Mouse (Mus musculus): ENCODE measurements at regions not wholly inside any gene's neighbourhood (a gene's known extent, or its start where the extent isn't known, plus 50 kb on each side); places are given as distances from the start of the nearest gene placed in this dataset.

DNA sequence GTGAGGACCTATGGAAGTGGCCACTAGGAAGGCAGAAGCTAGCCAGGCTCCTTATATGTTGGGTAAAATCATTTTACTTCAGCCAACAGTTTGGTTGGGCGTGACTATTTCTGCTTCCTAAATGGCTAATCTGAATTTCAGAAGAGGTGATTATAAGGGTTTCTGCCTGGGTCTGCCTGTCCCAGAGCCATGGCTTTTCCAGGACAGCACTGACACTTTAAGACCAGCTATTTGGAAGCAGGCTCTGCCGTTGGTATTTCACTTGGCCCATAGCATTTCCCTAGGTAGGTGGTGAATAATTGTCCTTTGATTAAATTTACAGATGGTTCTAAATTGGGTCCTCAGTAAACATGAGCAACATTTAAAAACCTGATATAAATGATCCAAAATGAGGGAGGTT lies 240.3 kb downstream of the Plpp3 start:
- Histone ChIP-seq H3K9ac (ENCODE audit: low read depth, low read length) (no peak overlapping the region), H3K27me3 (replicated peaks; ENCODE audit: control insufficient read depth, insufficient read depth, low read length) (no peaks in the 10 kb centered on the region), H3K4me2 (ENCODE audit: low read length) (no peak overlapping the region), H3K9me3 (ENCODE audit: control insufficient read depth, low read length) (no peaks in the 10 kb centered on the region), H3K4me3 (ENCODE audit: low read length) (no peak overlapping the region), H3K4me1 (ENCODE audit: control insufficient read depth, insufficient read depth, low read depth, low read length) (no peaks in the 10 kb centered on the region), H3K36me3 (ENCODE audit: control insufficient read depth, insufficient read depth, low read length) (no peaks in the 10 kb centered on the region), H3K27ac (ENCODE audit: low read depth, low read length) (no peak overlapping the region)
- no peak for ATAC-seq
- 80% methylated on average over 2 of the region's 2 CpGs for WGBS

DNA sequence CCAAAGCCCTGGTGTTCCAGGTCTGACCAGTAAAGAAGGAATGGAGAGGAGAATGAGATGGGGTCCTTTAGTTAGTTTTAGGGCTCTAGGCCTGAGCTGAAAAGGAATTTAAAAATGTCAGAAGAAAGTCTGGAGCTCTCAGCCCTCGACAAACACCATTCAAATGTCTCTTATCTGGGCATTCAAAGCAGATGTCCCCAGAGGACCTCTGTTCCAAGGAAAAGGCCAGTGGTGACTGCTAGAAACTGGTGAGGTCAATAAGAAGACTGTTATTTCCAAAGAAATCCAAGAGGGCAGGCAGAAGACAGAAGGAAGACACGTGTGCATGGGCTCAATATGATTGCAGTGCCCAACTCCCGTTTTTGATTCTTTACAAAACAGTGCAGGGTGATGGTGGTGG lies 244.9 kb downstream of the Plpp3 start:
- Histone ChIP-seq H3K27ac (ENCODE audit: low read depth, low read length) (no peak overlapping the region), H3K9ac (ENCODE audit: low read depth, low read length) (no peak overlapping the region), H3K4me2 (ENCODE audit: low read length) (no peak overlapping the region), H3K36me3 (ENCODE audit: control insufficient read depth, insufficient read depth, low read length) (no peaks in the 10 kb centered on the region), H3K4me3 (ENCODE audit: low read length) (no peak overlapping the region), H3K27me3 (replicated peaks; ENCODE audit: control insufficient read depth, insufficient read depth, low read length) (no peaks in the 10 kb centered on the region), H3K4me1 (ENCODE audit: control insufficient read depth, insufficient read depth, low read depth, low read length) (no peaks in the 10 kb centered on the region), H3K9me3 (ENCODE audit: control insufficient read depth, low read length) (no peaks in the 10 kb centered on the region)
- no peak for ATAC-seq
- 94% methylated on average over 3 of the region's 3 CpGs for WGBS

DNA sequence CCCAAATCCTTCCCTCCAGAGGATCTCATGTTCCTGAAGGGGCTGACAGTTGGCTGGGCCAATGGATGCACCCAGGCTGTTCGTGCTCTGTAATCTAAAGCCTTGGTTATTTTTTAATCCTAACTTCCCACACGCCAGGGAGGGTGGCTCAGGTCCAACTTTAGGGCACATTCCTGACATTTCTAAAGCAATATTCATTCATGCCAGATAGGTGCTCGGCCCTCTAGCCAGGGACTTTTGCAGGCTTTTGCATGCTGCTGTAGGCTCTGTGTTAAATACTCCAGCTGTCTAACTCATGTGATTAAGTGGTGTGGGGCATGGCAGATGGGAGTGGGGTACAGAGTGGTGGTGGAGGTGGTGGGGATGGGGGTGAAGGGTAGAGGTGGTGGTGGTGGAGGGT lies 246.0 kb downstream of the Plpp3 start:
- no peaks in the 10 kb centered on the region for H3K9me3 ChIP-seq (ENCODE audit: control insufficient read depth, low read length)
- H3K4me1 ChIP-seq (ENCODE audit: control insufficient read depth, insufficient read depth, low read depth, low read length) = no peaks in the 10 kb centered on the region
- H3K9ac ChIP-seq (ENCODE audit: low read depth, low read length) = no peak overlapping the region
- H3K27ac ChIP-seq (ENCODE audit: low read depth, low read length) = no peak overlapping the region
- no peaks in the 10 kb centered on the region for H3K36me3 ChIP-seq (ENCODE audit: control insufficient read depth, insufficient read depth, low read length)
- no peak overlapping the region for H3K4me3 ChIP-seq (ENCODE audit: low read length)
- 64% methylated on average over 3 of the region's 3 CpGs for WGBS
- ATAC-seq = no peak
- H3K27me3 ChIP-seq (replicated peaks; ENCODE audit: control insufficient read depth, insufficient read depth, low read length) = no peaks in the 10 kb centered on the region
- H3K4me2 ChIP-seq (ENCODE audit: low read length) = no peak overlapping the region

DNA sequence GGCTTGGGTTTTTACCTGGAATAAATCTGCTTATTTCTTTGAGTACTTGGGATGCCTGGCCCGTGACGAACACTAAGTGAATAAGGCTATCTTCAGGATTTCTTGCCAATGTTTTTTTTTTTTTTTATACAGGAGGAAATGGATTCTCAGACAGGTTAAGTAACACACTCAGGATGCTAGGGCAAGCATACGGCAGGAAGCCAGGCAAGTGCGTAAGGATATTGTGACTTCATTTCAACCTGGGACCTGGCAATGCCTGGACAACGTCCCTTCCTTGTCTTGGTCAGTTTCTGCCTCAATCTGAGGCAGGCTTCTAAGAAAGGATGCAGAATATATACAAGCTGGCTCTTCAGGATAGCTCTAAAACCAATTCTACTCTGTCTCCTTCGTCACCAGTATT lies 246.5 kb downstream of the Plpp3 start:
- WGBS = 92% methylated on average over 6 of the region's 6 CpGs
- Histone ChIP-seq H3K27ac (ENCODE audit: low read depth, low read length) (no peak overlapping the region), H3K27me3 (replicated peaks; ENCODE audit: control insufficient read depth, insufficient read depth, low read length) (no peaks in the 10 kb centered on the region), H3K4me3 (ENCODE audit: low read length) (no peak overlapping the region), H3K4me2 (ENCODE audit: low read length) (no peak overlapping the region), H3K9me3 (ENCODE audit: control insufficient read depth, low read length) (no peaks in the 10 kb centered on the region), H3K36me3 (ENCODE audit: control insufficient read depth, insufficient read depth, low read length) (no peaks in the 10 kb centered on the region), H3K9ac (ENCODE audit: low read depth, low read length) (no peak overlapping the region), H3K4me1 (ENCODE audit: control insufficient read depth, insufficient read depth, low read depth, low read length) (no peaks in the 10 kb centered on the region)
- ATAC-seq = no peak

DNA sequence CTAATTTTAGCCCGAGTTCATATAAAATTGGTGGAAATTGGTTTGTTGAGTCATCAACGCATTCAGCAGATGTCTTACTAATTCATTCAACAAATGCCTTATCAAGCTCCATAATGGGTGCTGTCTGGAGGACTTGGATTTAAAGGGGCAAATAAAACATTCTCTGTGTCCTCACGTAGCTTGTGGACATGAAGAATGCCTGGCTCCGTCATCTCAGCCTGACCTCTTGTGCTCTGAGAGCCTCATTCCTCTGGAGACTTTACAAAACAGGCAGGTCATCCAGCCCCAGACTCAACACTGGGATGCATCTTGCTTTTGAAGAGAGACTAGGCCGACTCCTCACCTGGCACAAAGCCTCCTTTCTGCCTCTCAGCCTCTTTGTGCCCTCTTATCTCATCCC lies 248.6 kb downstream of the Plpp3 start:
- 83% methylated on average over 5 of the region's 5 CpGs for WGBS
- ATAC-seq = no peak
- Histone ChIP-seq H3K4me2 (ENCODE audit: low read length) (no peak overlapping the region), H3K4me1 (ENCODE audit: control insufficient read depth, insufficient read depth, low read depth, low read length) (no peaks in the 10 kb centered on the region), H3K9me3 (ENCODE audit: control insufficient read depth, low read length) (no peaks in the 10 kb centered on the region), H3K36me3 (ENCODE audit: control insufficient read depth, insufficient read depth, low read length) (no peaks in the 10 kb centered on the region), H3K4me3 (ENCODE audit: low read length) (no peak overlapping the region), H3K27me3 (replicated peaks; ENCODE audit: control insufficient read depth, insufficient read depth, low read length) (no peaks in the 10 kb centered on the region), H3K27ac (ENCODE audit: low read depth, low read length) (no peak overlapping the region), H3K9ac (ENCODE audit: low read depth, low read length) (no peak overlapping the region)

DNA sequence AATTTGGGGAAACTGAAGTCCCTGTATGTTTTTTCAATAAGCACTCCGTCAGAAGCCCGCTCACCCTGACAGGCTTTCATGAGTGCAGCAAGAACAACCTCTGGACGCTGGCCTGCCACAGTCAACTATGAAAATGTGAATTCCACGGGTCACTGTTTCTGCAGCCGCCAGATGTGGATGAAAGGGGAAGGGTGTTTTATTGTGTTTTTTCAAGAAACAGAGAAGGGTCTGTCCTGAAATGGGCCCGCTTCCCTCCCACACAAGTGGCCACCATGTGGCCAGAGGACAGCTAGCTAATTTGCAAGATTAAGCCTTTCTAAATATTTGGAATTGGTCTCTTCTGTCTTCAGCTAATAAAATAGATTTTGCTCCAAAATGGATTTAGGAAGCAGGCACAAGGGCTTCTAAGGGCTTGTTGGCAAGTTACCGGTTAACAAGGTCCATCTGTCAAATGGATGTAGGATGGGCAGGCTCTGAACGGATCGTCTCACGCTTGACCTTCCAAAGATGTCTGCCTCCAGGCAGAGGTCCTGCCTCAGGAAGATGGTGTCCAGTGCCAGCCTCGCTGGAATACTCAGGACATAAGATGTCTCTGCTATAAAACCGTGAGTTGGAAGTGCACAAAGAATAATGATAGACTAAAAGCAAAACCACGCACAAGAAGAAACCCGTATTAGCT lies 249.8 kb downstream of the Plpp3 start:
- Histone ChIP-seq H3K4me2 (ENCODE audit: low read length) (no peak overlapping the region), H3K4me3 (ENCODE audit: low read length) (no peak overlapping the region), H3K27ac (ENCODE audit: low read depth, low read length) (no peak overlapping the region), H3K9me3 (ENCODE audit: control insufficient read depth, low read length) (no peaks in the 10 kb centered on the region), H3K27me3 (replicated peaks; ENCODE audit: control insufficient read depth, insufficient read depth, low read length) (no peaks in the 10 kb centered on the region), H3K4me1 (ENCODE audit: control insufficient read depth, insufficient read depth, low read depth, low read length) (no peaks in the 10 kb centered on the region), H3K36me3 (ENCODE audit: control insufficient read depth, insufficient read depth, low read length) (no peaks in the 10 kb centered on the region), H3K9ac (ENCODE audit: low read depth, low read length) (no peak overlapping the region)
- WGBS = 58% methylated on average over 14 of the region's 14 CpGs
- ATAC-seq = no peak

DNA sequence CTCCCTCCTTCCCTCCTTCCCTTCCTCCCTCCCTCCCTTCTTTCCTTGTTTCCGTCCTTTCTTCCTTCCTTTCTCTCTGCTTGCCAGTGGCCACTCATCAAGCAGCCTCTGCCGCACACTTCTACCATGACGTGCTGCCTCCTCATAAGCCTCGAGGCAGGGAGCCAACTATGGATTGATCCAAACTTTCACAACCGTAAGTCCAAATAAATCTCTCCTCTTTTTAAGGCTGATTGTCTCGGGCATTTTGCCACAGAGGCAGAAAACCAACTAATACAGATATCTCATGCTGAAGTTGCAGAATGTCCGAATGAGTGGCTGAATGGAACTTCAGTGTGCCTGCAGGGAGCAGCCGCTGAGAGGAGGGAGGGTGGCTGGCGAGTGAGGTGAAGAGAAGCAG lies 251.7 kb downstream of the Plpp3 start:
- H3K4me2 ChIP-seq (ENCODE audit: low read length) = no peak overlapping the region
- 79% methylated on average over 9 of the region's 9 CpGs for WGBS
- no peak overlapping the region for H3K4me3 ChIP-seq (ENCODE audit: low read length)
- no peaks in the 10 kb centered on the region for H3K27me3 ChIP-seq (replicated peaks; ENCODE audit: control insufficient read depth, insufficient read depth, low read length)
- H3K36me3 ChIP-seq (ENCODE audit: control insufficient read depth, insufficient read depth, low read length) = no peaks in the 10 kb centered on the region
- H3K9me3 ChIP-seq (ENCODE audit: control insufficient read depth, low read length) = no peaks in the 10 kb centered on the region
- no peak overlapping the region for H3K27ac ChIP-seq (ENCODE audit: low read depth, low read length)
- ATAC-seq = no peak
- no peaks in the 10 kb centered on the region for H3K4me1 ChIP-seq (ENCODE audit: control insufficient read depth, insufficient read depth, low read depth, low read length)
- no peak overlapping the region for H3K9ac ChIP-seq (ENCODE audit: low read depth, low read length)

DNA sequence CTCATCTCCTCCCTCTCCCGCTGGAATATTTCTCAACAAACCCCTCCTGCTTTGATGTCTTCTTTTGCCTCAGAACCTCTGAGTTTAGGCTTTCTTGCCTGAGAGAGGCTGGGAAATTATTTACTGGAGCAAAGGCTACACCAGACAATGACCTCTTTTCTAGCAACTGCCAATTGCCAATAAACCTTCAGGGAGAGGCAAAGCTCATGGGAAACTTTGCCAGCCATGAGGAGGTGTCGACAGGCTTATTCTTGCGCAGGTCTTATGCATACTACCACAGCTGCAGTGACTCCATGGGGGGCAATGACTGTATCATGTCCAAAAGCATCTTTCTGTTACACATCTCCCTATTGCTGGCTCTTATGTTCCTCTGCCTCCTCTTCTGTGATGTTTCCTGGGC lies 260.0 kb downstream of the Plpp3 start:
- Histone ChIP-seq H3K4me3 (ENCODE audit: low read length) (no peak overlapping the region), H3K4me1 (ENCODE audit: control insufficient read depth, insufficient read depth, low read depth, low read length) (no peaks in the 10 kb centered on the region), H3K4me2 (ENCODE audit: low read length) (no peak overlapping the region), H3K36me3 (ENCODE audit: control insufficient read depth, insufficient read depth, low read length) (no peaks in the 10 kb centered on the region), H3K27ac (ENCODE audit: low read depth, low read length) (no peak overlapping the region), H3K9ac (ENCODE audit: low read depth, low read length) (no peak overlapping the region), H3K27me3 (replicated peaks; ENCODE audit: control insufficient read depth, insufficient read depth, low read length) (no peaks in the 10 kb centered on the region), H3K9me3 (ENCODE audit: control insufficient read depth, low read length) (peaks cover 6% of the 10 kb centered on the region; the same call in 1 of the 2 replicates)
- no peak for ATAC-seq
- 94% methylated on average over 3 of the region's 3 CpGs for WGBS

DNA sequence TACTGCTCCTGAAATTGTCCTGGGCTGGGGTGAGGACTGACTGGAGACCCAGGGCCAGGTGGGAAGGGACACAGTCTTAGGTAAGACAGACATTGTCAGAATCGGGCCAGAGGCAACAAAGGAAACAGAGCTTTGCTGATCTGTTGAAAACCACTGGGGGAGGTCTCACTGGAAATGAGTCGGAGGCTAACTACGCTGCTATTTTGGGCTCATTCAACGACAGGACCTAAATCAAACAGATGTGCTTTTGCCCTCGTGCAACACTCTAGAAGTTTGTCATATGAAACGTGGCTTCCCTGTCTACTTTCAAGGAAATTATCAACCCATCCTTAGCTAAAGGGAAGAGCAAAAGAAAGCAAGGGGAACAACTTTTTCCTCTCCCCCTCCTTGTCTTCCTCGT lies 265.3 kb downstream of the Plpp3 start:
- Histone ChIP-seq H3K4me2 (ENCODE audit: low read length) (no peak overlapping the region), H3K9ac (ENCODE audit: low read depth, low read length) (no peak overlapping the region), H3K36me3 (ENCODE audit: control insufficient read depth, insufficient read depth, low read length) (no peaks in the 10 kb centered on the region), H3K9me3 (ENCODE audit: control insufficient read depth, low read length) (no peaks in the 10 kb centered on the region), H3K4me1 (ENCODE audit: control insufficient read depth, insufficient read depth, low read depth, low read length) (no peaks in the 10 kb centered on the region), H3K27me3 (replicated peaks; ENCODE audit: control insufficient read depth, insufficient read depth, low read length) (no peaks in the 10 kb centered on the region; the same call in 1 of the 2 replicates), H3K4me3 (ENCODE audit: low read length) (no peak overlapping the region), H3K27ac (ENCODE audit: low read depth, low read length) (no peak overlapping the region)
- no peak for ATAC-seq
- WGBS = 65% methylated on average over 7 of the region's 7 CpGs

DNA sequence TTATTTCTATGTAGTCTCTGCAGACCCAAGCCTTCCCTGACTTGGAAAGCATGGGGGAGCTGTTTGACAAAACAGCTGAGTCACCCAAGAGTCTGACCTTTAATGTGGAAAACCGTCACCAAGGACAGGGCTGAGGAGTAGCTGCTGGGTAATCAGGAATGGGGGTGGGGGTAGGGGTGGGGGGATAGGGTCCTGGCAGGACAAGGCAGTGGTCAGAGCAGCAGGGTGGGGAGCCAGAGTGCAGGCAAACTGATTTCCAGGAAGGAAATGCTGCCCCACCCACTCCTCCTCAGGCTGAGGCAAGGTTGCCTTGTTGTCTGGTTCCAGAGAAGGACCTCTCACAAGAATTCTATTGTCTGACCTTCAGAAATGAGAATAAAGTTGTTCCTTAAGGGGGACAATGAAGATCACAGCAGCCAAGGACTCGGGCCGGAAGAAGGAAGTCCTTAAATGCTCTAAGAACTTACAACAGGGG lies 266.6 kb downstream of the Plpp3 start:
- no peaks in the 10 kb centered on the region; the same call in 1 of the 2 replicates for H3K27me3 ChIP-seq (replicated peaks; ENCODE audit: control insufficient read depth, insufficient read depth, low read length)
- WGBS = 84% methylated on average over 3 of the region's 3 CpGs
- no peaks in the 10 kb centered on the region for H3K9me3 ChIP-seq (ENCODE audit: control insufficient read depth, low read length)
- no peaks in the 10 kb centered on the region for H3K36me3 ChIP-seq (ENCODE audit: control insufficient read depth, insufficient read depth, low read length)
- H3K4me2 ChIP-seq (ENCODE audit: low read length) = no peak overlapping the region
- H3K4me1 ChIP-seq (ENCODE audit: control insufficient read depth, insufficient read depth, low read depth, low read length) = no peaks in the 10 kb centered on the region
- H3K4me3 ChIP-seq (ENCODE audit: low read length) = no peak overlapping the region
- no peak for ATAC-seq
- H3K9ac ChIP-seq (ENCODE audit: low read depth, low read length) = no peak overlapping the region
- H3K27ac ChIP-seq (ENCODE audit: low read depth, low read length) = no peak overlapping the region
